Mouse (Mus musculus): ENCODE data around the gene Kars.

Gene Kars

DNA sequence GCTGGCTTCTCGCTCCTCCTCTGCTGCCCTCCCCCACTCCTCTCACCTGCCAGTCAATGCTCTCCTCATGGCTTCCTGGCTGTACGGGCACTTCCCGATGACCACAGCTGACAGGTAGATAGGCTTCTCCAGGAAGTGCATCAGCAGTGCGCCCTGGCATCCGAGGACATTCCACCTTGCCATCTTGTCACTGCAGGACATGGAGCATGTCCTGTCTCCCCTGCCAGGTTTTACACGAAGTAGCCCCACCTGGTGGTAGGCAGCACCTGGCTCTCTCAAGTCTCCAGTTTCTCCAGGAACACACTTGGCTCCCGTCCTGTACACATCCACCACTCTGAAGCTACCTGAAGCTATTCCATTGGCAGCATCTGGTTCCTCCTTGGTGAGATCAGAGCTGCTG, 29.0 kb downstream of the Kars start:
- DNase-seq (ENCODE audit: extremely low spot score, low spot score): no peak

DNA sequence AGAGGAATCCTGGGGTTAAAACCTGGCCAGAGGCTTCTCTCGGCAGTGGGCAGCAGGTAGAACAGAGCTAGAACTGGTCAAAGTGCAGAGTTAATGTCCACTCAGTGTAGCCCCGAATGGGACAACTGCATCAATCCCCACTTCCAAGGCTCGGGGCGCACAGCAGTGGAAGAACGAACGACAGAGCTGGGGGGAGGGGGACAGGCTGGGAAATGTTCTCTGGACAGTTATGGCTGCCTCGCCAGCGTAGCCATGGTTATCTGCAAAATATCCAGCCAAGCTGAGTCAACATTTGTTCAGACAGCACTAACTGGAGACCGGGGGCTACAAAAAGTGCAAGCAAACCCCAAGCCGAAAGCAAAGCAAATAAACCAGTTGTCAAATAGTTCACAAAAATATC, 33.0 kb downstream of the Kars start:
- DNase-seq (ENCODE audit: extremely low spot score, low spot score): no peak

DNA sequence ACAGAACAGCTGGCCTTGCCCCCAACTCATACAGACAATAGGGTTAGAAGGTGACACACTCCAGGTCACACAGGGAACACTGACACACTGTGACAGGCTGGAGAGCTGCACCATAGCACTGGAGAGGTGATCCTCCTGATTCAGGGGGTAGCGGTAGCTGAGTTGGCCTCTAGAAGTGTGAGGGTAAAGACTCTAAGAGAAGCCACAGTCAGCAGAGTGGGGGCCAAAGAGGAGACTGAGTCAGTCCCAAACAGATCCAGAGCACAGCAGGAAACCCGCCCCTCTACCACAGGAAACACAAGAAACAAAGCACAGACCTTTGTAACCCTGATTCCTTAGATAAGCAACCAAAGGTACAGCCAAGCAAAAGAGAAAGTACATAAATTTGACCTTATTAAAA, 34.8 kb downstream of the Kars start:
- DNase-seq (ENCODE audit: extremely low spot score, low spot score): no peak

DNA sequence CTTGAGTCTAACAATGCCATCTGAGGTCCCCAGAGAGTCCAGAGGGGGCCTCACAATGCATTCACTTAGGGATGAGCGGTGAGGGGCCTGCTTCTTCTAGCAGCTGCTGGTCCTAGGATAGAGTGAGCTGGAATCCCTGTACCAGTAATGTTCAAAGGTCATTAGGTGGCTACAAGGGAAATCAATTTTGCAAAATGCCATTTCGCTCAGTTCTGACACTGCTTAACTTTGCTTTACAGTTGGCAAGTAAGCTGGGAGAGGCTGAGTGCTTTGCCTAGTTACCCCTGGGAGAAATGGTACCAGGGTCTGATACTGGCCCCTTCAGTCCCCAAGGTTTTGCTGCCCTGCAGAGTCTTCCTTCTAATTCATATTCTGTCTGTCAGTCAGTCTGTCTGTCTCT, 35.4 kb downstream of the Kars start:
- DNase-seq (ENCODE audit: extremely low spot score, low spot score): no peak

DNA sequence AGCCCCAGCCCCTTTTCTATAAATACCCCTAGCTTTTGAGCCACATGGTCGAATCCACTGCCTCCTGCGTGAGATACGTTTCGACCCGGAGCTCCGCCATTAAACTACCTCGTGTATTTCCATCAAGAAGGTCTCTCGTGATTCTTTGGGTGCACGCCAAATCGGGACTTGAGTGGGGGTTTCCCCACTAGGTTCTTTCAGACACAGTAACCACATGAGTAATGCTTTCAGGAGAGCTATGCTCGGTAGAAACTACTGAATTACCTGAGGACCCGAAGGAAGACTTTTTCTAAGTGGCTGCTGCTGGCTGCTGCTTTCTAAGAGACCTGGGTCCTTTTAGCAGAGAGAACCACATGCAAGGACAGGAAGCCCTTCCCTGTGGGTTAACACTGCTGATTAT, 37.0 kb downstream of the Kars start:
- DNase-seq (ENCODE audit: extremely low spot score, low spot score): no peak

DNA sequence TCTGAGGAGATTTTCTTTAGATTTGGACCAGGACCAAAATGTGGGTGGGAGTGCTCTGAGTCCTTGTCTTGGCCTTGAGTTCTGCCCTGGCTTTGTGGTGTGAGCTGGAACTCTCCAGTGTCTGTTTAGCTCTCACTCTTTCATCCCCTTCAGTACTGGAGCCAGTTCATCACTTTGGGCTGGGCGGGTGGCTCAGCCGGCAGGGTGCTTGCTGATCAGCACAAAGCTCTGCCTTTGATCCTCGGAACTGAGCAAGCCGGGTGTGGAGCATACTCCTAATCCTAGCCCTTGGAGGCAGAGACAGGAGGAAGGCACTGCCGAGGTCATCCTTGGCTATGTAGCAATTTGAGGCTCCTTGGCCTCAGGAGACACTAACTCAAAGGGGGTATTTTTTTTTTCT, 42.1 kb downstream of the Kars start:
- no peak for DNase-seq (ENCODE audit: extremely low spot score, low spot score)

DNA sequence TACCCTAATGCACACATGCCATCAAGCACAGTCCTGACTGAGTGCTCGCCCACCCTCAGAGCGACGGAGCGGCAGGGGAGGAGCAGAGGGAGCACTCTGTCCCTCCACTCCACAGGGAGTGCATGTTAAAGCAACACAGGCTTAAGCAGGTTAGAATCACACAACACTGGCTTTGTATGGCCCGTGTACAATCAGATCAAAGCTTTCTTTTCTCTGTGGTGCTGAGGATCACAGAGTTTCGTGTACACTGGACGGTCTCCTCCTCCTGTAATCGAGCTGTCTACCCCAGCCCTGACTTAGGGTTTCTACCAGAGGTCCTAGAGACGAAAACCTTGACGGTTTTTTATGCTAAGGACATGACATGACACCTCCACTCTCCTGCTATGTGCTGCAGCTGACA, 42.6 kb downstream of the Kars start:
- no peak for DNase-seq (ENCODE audit: extremely low spot score, low spot score)

DNA sequence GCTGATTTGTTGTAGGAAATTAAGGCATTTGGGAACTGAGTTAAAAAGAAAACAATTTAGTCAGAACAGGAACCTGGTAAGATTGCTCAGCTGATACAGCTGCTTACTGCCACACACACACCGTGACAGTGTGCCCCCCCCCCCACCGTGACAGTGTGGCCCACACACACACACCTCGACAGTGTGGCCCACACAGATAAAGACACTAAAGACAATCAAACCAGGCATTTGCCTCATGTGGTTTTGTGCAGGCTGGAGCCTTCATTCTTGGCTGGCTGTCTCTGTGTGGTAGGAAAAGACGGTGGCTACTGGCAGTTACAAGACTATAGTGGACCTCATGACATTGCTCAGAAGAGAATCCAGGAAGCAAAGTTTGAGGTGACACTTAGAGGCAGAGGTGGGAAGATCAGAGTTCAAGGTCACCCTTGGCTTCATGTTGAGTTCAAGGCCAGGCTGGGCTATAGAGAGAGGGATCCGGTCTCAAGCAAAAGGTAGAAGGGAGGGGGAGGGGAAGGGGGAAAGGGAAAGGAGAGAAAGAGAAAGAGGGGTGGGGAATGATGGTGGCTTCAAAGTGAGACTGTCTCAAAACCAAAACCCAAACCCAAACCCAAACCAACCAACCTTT, 43.8 kb downstream of the Kars start:
- no peak for DNase-seq (ENCODE audit: extremely low spot score, low spot score)

DNA sequence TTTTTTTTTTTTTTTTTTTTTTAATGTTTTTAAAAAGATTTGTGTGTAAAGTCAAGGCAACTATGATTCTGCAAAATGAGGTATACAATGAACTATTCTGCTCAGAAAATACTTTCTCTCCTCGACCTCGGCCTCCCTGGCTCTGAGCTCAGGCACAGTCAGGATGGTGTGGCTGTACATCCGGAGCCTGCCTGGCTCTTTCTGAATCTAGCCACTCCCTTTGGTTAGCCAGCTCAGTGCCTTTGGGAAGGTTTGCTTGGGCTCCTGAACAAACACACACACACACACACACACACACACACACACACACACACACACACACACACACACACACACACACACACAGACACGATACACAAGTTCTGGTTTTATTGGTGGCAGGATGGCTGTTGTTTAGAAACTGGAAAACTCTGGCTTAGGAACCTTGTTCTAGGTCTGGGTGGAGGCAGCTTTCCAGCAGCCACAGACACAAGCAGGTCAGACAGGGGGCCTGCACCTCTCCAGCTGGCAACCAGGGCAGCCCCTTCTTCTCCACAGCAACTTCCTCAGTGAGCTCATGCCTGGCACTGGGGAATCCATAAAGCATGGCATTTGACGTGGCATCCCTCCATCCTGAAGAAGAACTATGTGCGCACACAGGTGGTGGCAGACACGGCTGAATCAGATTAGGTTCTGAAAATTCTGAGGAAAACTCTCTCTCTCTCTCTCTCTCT, 46.1 kb downstream of the Kars start:
- no peak for DNase-seq (ENCODE audit: extremely low spot score, low spot score)

DNA sequence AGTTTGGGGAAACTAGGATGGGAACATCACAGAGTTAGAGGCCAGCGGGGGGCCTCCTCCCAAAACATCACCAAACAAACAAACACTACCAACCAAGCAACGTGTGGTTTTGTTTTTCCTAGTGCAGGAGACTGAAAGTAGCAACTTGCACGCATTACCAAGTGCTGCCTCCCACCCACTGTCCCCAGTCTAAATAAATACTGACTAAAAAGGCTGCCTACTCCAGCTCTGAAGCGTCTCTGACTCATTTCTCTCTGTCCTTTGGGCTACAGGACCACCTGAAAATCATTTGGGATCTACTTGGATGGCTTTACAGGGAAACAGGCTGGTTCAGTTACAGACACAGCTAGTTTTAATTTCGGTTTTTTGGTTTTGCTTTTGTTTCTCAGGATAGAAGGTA, 46.8 kb downstream of the Kars start:
- DNase-seq (ENCODE audit: extremely low spot score, low spot score): no peak

DNA sequence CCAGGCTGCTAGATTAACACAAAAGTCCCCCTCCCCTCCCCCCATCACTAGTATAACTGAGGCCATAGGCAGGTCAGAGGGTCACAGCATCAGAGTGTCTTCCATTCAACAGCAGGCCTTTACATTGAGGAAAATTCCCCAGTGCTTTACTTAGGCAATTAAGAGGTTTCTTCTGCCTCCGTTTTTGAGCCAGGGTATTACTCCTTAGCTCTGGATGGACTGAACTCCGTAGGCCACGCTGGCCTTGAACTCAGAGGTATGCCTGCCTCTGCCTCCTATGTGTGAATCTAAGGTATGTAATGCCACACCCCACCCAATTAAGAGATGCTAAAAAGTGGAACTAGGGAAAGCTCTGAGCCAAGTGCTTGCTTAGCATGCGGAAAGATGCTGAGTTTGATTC, 47.6 kb downstream of the Kars start:
- no peak for DNase-seq (ENCODE audit: extremely low spot score, low spot score)

DNA sequence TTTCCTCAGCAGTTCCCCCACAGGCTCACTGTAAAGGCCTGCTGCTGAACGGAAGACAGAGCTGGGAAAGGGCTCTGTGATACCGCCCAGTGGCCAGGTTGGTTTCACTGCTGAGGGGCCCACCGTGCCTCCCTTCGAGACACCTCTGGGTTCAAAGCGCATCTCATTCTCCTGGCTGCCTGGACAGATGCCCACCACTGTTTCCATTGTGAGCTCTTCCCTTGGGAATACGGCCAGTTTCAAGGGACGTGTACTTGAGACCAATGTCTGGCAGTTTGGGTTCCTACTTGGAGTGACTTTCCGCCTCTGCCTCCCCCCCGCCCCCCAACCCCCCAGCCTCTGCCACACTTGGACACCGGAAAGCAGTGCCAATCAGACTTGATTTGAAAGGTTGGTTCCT, 48.0 kb downstream of the Kars start:
- DNase-seq (ENCODE audit: extremely low spot score, low spot score): no peak

DNA sequence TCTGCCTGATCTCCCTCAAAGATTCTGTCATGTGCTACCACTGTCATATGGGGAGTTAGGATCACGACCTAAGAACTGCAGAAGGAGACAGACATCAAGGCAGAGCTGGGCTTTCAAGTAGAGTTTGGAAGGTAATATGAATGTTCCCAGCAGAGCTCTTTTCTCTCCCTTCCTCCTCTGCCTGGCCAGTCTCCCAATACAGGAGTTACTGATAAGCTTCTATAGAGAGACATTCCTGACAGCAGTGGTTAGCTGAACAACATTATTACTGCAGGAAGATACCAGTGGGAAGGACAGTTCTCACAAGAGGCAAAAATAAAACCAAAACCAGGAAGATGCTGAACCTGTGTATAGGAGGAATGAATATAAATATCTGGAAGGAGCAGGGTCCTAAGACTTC, 48.5 kb downstream of the Kars start:
- DNase-seq (ENCODE audit: extremely low spot score, low spot score): no peak

DNA sequence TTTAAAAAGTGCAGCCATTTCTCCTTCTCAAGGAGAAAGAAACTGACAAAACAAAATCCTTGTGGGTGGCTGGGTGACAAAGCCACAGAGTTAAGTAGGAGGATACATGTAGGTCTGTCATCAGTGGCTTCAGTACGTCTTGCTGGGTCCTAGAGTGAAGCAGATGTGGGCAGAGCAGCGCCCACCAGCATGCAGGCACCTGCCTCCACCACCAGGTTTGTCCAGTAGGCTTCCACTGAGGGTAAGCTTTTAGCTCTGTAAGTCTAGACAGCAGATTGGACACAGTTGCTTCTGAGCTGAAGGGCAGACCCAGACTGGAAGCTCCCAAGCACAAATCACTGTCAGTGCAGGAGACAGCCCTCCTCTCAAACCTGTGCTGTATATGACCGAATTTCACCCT, 49.8 kb downstream of the Kars start:
- DNase-seq (ENCODE audit: extremely low spot score, low spot score): no peak

DNA sequence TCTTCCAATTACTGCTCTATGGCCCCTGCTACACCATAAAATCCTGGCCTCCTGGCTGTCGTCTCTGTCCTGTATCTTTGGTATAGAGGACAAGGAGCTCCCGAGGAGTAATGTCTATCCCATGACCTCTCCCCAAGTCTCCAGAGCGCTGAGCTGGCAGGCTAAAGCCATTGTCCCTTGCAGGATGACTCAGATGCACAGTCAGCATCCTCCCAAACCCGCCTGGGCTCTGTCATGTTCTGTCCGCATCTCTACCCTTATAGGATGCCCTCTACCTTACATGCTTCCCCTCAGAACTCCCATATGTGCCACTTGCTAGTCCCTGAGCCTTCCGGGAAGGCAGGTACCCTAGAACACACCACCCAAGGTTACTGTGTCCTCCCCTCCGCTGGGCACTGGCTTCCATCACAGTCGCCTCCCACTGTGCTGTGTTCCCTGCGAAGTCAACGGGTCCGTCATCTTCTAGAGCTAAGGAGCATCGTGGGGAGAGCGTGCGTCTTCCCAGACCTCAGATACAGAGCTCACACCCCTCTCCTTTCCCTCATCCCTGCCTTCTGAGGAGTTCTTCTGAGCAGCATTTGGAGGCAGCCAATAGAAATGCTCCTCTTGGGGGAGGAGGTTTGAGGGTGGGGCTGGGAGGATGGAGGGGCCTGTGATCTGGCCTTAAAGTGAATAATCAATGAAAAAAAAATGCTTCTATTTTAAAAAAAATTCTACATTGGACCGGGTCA, 50.4 kb downstream of the Kars start:
- DNase-seq (ENCODE audit: extremely low spot score, low spot score): no peak

DNA sequence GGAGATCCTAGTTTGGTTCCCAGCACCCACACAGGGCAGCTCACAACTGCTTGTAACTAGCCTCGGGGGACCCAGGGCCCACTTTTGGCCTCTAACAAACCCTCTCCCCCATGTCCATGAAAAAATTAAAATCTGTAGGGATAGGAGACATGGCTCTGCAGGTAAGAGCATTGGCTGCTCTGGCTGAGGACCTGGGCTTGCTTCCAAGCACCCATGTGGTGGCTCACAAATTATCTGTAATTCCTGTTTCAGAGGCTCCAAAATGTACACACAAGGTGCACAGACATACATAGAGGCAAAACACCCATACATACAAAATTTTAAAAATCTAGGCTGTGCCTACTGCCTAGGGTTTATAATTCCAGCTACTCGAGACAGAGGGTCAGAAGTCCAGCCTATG, 53.9 kb downstream of the Kars start:
- DNase-seq (ENCODE audit: extremely low spot score, low spot score): no peak

DNA sequence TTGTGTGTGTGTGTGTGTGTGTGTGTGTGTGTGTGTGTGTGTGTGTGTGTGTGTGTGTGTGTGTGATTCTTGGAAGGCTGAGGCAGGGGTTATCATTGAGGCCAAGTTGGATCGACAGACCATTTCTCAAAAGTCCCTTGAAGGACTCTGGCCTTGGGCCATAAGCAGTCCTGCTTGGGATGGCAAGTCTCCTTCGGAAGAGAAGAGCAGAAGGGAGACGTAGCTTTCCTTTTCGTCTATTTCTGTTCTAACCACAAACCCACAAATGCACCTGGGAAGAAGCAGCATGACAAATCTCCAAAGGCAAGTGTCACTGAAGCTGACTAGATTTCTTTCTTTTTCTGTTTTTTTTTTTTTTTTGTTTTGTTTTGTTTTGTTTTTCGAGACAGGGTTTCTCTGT, 55.2 kb downstream of the Kars start:
- DNase-seq (ENCODE audit: extremely low spot score, low spot score): no peak

DNA sequence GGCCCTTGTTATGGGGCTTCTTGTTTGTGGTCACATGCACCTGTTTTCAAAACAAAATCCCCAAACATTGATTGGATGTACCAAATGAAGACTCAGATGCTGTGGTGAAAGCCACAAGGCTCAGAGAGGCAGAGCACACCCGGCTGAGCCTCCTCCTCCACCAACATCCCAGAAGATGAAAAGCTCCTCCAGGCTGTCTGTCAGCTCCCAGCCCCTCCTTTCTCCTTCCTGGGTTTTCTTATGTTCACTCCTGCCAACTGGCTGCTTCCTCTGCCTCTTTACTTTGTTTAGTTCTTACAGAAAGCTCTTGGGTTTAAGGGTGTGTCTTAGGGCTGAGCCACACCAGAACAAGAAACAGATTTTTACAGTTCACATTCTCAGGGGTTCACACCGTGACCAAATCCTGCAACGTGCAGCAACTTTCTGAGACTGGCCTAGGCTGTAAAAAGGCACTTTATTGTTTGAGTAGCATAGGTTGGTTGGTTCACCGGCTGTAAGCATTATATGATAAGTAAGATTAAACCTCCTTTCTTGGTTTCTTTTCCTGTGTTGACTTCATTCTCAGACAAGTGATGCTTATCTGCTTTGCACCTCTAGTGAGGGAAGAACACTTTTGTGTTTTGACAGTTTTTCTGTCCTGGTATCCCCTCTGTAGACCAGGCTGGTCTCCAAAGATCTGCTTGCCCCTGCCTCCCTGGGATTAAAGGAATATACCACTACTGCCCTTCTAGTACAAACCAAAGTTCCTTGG, 56.1 kb downstream of the Kars start:
- DNase-seq (ENCODE audit: extremely low spot score, low spot score): no peak

DNA sequence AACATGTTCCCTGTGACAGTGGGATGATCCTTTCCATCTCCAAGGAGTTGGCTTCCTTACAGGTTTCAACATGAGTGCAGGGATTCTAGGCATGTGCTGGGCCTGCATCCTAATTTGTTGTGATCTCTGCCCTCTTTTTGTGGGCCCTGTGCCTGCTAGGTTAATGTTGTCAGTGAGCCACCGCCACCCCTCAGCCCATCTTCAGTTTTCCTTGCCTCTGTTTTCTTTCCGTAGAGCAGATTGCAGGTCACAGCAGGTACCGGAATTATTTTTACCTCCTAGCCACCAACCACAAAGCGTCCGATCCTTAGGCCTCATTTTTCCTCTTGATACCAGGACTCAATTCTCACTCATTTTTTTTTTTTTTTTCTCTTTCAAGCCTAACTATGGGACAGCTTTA, 59.2 kb downstream of the Kars start:
- DNase-seq (ENCODE audit: extremely low spot score, low spot score): no peak

DNA sequence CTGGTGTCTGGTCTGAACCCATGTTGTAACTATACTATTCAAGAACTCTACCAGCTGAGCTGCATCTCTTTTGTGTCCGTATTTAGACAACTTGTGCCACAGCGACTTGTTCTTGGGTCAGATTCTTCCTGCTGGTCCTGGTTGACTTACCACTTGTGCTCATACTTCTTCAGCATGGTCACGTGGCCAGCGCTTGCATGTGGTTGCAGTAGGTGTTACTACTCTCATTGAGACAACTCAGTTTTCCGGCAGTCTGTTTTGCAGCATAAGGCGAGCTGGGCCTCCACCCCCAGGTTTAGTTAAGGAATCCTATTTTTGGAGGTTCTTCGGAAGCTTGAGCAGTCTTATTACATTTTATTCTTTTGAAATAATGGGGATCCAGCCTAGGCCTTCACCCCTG, 59.8 kb downstream of the Kars start:
- DNase-seq (ENCODE audit: extremely low spot score, low spot score): no peak

DNA sequence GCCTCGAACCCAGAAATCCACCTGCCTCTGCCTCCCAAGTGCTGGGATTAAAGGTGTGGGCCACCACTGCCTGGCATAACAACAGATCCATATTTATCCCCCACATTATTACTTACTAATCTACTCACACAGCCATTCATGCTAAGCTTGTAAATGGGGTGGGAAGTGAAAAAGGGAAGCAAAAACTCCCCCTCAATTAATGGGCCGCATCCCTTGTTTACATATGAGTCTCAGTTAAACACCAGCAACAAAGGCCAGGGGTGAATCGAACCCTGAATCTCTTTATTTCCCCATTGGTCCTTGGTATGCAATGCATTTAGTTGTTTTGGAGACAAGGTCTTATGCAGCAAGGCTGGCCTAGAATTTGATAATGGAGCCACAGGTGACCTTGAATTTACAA, 60.3 kb downstream of the Kars start:
- no peak for DNase-seq (ENCODE audit: extremely low spot score, low spot score)

DNA sequence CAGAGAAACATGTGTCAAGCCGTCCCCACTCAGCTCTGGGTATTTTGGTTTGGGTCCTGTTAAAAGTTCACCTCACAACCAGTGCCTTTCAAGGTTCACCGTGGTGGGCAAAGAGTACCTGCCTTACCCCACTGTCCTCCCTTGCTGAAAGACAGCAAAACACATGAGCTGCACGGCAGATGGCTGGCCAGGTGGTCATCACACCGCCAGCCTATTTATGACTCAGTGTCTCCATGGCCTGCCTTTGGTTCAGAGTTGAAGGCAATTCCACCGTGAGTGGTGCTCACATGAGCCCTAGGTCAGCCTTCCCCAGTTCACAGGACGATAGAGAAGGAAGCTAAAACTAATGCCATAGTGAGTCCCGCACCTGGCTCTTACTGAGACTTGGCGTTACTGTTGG, 63.2 kb downstream of the Kars start:
- no peak for DNase-seq (ENCODE audit: extremely low spot score, low spot score)
